Mouse (Mus musculus): ENCODE results near the gene Zc3hav1l.

Zc3hav1l gene

DNA sequence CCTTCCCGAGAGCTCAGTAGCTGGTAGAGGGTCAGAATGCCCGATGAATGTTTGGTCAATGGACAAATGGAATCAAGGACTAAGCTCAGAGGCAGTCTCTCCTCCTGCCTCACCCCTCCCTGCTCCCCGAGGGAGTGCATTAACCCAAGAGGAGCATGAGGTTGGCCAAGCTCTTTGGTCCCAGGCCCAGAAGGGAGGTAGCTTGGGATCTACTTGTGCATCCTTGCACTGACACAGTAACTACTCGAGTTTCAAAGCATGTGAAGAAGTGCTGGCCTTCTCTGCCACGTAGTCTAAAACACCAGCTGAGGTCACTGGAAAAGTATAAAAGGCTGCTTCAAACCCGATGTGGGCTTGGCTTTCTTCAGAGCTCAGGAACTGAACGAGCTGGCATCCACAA is 34.6 kb downstream of the Zc3hav1l start:
- DNase-seq (ENCODE audit: low spot score in 2 of 2) = no peak

DNA sequence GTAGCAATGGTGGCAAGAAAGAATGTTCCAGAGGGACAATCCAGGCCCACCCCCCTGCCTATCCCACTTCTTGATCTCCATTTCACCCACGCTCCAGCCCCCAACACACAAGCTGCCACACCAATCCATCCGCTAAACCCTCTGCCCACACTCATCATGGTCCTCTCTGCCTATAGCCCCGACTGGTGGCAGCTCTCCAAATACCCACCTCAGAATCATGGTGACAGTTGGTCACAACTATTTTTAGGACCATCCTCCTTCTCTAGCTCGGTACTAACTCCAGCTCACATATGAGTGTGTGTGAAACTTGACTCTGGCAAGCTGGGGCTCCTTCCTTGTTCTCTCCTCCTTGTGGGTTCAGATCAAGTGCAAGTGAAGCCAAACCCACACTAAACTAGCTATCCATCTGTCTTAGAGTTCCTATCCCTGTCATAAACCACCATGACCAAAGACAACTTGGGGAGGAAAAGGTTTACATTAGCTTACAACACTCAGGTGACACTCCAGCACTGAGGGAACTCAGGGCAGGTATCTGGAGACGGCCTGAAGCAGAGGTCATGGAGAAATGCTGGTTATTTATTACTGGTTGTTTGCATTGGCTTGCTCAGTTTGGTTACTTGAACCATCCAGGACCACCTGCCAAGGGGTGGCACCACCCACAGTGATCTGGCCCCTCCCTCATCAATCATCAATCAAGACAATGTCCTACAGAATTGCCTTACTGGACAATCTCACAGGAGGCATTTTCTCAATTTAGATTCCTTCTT is 35.5 kb downstream of the Zc3hav1l start:
- peak in 1 of 2 experiments; percentile 56 for DNase-seq (ENCODE audit: low spot score in 2 of 2)

GRCm38 (mm10) chr6:38261877-38262276 is 37.2 kb downstream of the Zc3hav1l start:
- no peak for DNase-seq (ENCODE audit: low spot score in 2 of 2)

GRCm38 (mm10) chr6:38257506-38257905 is 41.6 kb downstream of the Zc3hav1l start:
- no peak for DNase-seq (ENCODE audit: low spot score in 2 of 2)

GRCm38 (mm10) chr6:38256793-38257192 is 42.3 kb downstream of the Zc3hav1l start:
- no peak for DNase-seq (ENCODE audit: low spot score in 2 of 2)

DNA sequence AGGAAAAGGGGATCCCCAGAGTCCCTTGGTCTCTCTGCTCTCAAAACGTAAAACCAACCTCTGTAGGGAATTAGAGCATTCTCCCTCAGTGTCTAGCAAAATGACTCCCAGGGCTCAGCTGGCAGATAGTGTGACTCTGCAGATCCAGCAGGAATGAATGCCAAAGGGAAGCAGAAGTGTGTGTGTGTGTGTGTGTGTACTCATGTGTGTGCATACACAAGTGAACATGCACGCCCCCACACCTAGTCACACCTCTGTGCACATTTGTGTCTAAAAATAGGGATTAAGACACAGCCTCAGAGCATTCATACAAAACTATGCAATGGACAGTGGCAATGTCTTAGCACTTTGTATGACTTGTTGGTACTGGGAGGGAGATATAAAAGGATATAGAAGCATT is 43.3 kb downstream of the Zc3hav1l start:
- DNase-seq (ENCODE audit: low spot score in 2 of 2) = no peak

DNA sequence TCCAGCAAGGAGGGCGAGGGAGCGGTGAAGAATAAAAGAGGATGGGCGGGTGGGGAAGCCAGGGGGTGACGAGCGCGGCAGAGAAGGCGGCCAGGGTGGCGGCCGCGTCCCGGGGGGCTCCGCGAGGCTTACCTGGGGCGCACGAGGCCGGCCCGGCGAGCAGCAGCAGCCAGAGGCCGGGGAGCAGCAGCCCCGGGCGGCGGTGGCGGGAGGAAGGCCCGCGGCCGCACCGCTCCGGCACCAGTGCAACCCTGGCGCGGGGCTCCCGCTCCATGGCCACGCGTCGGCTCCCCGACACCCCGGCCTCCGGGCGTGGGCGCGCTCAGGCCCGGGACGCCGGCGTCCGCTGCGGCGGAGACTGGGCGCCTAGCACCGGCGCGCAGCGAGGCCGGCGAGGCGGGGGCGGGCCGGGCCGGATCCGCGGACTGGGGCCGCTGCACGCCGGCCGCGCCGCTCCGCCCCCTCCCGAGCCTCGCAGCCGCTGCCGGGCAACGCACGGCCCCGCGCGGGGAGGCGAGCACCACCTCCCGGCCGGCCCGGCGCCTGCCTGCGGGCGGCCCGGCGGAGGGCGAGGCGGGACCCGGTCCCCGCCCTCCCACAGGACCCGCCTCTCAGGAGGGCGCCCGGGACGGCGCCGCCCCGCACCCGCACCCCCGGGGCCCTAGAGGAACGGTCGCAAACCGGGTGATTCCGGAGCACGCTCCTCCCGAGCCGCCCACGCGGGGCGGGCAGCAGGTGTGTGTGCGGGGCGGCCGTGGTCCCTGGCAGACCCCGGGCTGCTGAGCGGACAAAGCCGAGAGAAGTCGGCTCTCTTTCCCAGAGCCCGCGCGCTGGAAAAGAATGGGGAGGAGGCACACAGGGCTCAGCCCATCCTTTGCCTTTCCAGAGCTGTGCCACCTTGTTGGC is 45.1 kb downstream of the Zc3hav1l start, which contains the start of gene D630045J12Rik:
Gene D630045J12Rik (minus strand): TSS at position 274 of the 906 bp plus-strand sequence.
- peak; percentile 44 to 51 for DNase-seq (ENCODE audit: low spot score in 2 of 2)

DNA sequence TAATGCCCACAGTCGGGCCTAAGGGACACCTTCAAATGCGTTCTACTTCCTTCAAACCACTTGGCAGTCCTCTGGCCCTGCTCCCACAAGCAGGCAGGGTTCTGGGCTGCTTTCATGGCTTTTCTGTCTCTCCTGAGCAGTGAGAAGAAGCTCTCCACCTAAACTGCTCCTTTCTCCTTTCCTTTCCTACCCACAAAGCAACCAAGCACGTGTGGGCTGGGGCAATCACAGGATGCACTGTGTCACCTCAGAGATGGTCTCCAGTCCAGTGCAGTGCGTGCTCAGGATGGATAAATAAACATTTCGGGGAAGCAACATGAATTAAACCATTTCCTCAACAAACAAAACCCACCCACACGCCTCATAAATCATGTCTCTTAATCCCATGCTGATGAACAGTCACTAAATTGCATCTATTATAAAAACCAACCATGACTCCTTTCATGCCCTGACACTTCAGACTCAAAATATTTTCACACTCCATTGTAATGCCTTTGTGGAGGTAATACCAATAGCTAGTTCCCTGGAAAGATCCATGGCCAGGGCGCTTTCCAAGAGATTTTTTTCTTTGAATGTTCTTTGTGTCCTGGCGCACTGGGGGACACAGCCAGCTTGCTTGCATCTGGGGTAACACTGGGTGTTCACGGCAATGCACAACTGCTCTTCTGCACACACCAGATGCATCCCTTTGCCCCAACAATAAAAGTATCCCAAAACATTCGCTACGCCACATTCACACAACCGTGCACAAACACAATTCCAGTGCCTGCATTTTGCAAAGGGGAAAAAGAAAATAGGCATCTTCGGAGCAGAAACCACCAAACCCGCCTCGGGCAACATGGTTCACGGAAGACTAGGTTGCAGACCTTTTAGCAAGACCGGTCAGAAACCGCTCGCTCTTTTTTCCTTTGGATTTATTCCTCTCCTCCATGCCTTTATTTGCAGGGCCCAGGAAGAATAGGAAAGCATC is 46.0 kb downstream of the Zc3hav1l start:
- DNase-seq (ENCODE audit: low spot score in 2 of 2) = no peak

GRCm38 (mm10) chr6:38252139-38252538 is 46.9 kb downstream of the Zc3hav1l start:
- no peak for DNase-seq (ENCODE audit: low spot score in 2 of 2)

DNA sequence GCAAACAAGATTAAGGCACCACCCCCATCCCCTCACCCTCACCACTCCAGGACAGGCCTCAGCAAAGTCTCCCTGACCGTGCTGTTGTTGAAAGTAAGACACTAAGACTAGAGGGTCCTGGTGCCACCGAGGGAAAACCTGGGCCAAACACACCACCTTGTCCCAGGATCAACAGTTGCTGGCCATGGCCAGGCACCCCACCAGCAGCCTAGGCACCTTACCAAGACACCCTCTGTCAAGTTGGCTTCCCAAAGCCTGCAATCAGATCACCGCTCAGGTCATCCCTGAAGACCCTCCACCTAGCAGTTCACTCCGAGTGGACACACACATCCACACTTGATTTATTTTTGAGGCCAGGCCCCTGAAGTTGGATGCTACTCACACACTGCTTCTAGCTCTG is 47.6 kb downstream of the Zc3hav1l start:
- no peak for DNase-seq (ENCODE audit: low spot score in 2 of 2)

- no peak for DNase-seq (ENCODE audit: low spot score in 2 of 2)
Measured at GRCm38 (mm10) chr6:38247362-38247761, 51.7 kb downstream of the Zc3hav1l start.

DNA sequence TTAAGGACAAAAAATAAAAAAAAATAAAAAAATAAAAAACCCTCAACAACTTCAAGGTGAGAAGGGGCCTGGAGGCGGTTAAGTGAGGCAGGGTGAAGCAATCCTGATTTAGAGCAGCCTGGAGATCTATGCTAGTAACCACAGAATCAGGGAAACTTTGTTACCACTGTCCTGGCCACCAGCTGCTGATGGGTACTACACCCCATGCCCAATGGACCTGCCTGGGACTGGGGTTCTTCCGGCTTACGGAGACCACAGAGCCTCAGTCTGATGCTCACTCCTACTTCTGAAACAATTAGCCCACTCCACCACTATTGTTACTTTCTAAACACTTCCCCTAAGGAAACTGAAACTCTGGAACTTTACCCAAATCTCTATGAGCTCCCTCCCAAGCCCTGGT is 54.3 kb downstream of the Zc3hav1l start:
- DNase-seq (ENCODE audit: low spot score in 2 of 2) = no peak

- no peak for DNase-seq (ENCODE audit: low spot score in 2 of 2)
Measured at GRCm38 (mm10) chr6:38244167-38244566, 54.9 kb downstream of the Zc3hav1l start.

GRCm38 (mm10) chr6:38242833-38243232 is 56.2 kb downstream of the Zc3hav1l start:
- no peak for DNase-seq (ENCODE audit: low spot score in 2 of 2)

DNA sequence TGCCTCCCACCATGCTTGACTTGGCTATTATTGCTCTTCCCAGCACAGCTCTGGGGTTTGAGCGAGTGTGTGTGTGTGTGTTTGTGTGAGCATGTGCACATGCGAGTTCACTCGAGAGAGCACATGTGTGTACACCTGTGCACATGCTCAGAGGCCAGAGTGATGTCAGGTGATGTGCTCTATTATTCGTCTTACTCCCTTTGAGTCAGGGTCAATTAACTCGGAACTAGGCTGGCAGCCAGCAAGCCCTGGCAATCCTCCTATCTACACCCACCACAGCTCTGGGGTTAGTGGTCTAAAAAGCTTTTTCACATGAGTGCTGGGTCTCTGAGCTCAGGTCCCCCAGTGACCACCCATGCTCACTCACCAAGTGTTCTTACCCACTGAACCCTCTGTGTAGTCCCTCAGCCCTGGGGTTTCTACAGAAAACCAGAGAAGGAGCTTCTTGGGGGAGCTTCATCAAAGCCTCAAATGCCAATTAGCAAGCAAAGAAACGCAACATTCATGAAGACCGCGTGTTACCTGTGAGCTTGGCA is 56.7 kb downstream of the Zc3hav1l start:
- DNase-seq (ENCODE audit: low spot score in 2 of 2) = no peak

GRCm38 (mm10) chr6:38241508-38241907 is 57.6 kb downstream of the Zc3hav1l start:
- DNase-seq (ENCODE audit: low spot score in 2 of 2) = no peak

GRCm38 (mm10) chr6:38240618-38241017 is 58.4 kb downstream of the Zc3hav1l start:
- peak in 1 of 2 experiments; percentile 42 for DNase-seq (ENCODE audit: low spot score in 2 of 2)

- no peak for DNase-seq (ENCODE audit: low spot score in 2 of 2)
Measured at GRCm38 (mm10) chr6:38238382-38238781, 60.7 kb downstream of the Zc3hav1l start.
